Mouse (Mus musculus) midbrain, embryonic 12.5 days (tissue): ENCODE measurements at regions not wholly inside any gene's neighbourhood (a gene's known extent, or its start where the extent isn't known, plus 50 kb on each side); places are given as distances from the start of the nearest gene placed in this dataset.

Experiments used
- ATAC-seq: fragments of 200-750 bp; cut with Nextera tagmentation; 2 replicates; pipeline ENCODE4 v1.8.0; 2017; ENCODE audit warnings: low read depth, moderate TSS enrichment, moderate library complexity; ENCODE audit not compliant: low FRiP score
- H3K27ac ChIP-seq: fragments of 300-500 bp; sonication (generic); replicated peaks from 2 replicates; pipeline ENCODE4 v1.5.1; 2016; ENCODE audit warnings: mild to moderate bottlenecking
- H3K27me3 ChIP-seq: fragments of 300-500 bp; sonication (generic); 2 replicates; pipeline ENCODE4 v1.6.1; 2016; ENCODE audit warnings: mild to moderate bottlenecking
- H3K36me3 ChIP-seq: fragments of 300-500 bp; sonication (generic); 2 replicates; pipeline ENCODE4 v1.6.1; 2016
- H3K4me1 ChIP-seq: fragments of 300-500 bp; sonication (generic); 2 replicates; pipeline ENCODE4 v1.6.1; 2016
- H3K4me2 ChIP-seq: fragments of 300-500 bp; sonication (generic); replicated peaks from 2 replicates; pipeline ENCODE4 v1.6.1; 2016; ENCODE audit warnings: mild to moderate bottlenecking, moderate library complexity
- H3K4me3 ChIP-seq: fragments of 300-500 bp; sonication (generic); 2 replicates; pipeline ENCODE4 v1.5.1; 2016; ENCODE audit warnings: mild to moderate bottlenecking
- H3K9ac ChIP-seq: fragments of 300-500 bp; sonication (generic); replicated peaks from 2 replicates; pipeline ENCODE4 v1.6.1; 2016; ENCODE audit warnings: mild to moderate bottlenecking, moderate library complexity
- H3K9me3 ChIP-seq: fragments of 300-500 bp; sonication (generic); 2 replicates; pipeline ENCODE4 v1.6.1; 2016; ENCODE audit warnings: mild to moderate bottlenecking
- WGBS: fragments of 180-500 bp; shearing (Covaris S2); methylation state at CpG from one replicate; pipeline ENCODE4 v1.1.7; 2016; 5-methylcytosine and 5-hydroxymethylcytosine counted together

GRCm38 (mm10) chr7:74224378-74224777, 210.9 kb upstream of the St8sia2 start:
- Histone ChIP-seq H3K27ac (no peak overlapping the region), H3K36me3 (no peaks in the 10 kb centered on the region), H3K4me1 (no peaks in the 10 kb centered on the region), H3K4me2 (no peak overlapping the region), H3K27me3 (no peaks in the 10 kb centered on the region), H3K9ac (no peak overlapping the region), H3K9me3 (no peaks in the 10 kb centered on the region), H3K4me3 (no peak overlapping the region)
- 78% methylated on average over 3 of the region's 3 CpGs for WGBS
- no peak for ATAC-seq

- ATAC-seq = no peak
- Histone ChIP-seq H3K9me3 (no peaks in the 10 kb centered on the region), H3K27ac (no peak overlapping the region), H3K27me3 (no peaks in the 10 kb centered on the region), H3K9ac (no peak overlapping the region), H3K36me3 (no peaks in the 10 kb centered on the region), H3K4me1 (no peaks in the 10 kb centered on the region), H3K4me2 (no peak overlapping the region), H3K4me3 (no peak overlapping the region)
- 36% methylated on average over 4 of the region's 4 CpGs for WGBS
Measured at GRCm38 (mm10) chr7:74200661-74201060, 187.2 kb upstream of the St8sia2 start.

- Histone ChIP-seq H3K4me3 (no peak overlapping the region), H3K9ac (no peak overlapping the region), H3K27ac (no peak overlapping the region), H3K9me3 (no peaks in the 10 kb centered on the region), H3K27me3 (no peaks in the 10 kb centered on the region), H3K4me1 (no peaks in the 10 kb centered on the region), H3K36me3 (no peaks in the 10 kb centered on the region), H3K4me2 (no peak overlapping the region)
- no peak for ATAC-seq
- 90% methylated on average over 6 of the region's 6 CpGs for WGBS
Measured at GRCm38 (mm10) chr7:74198796-74199195, 185.3 kb upstream of the St8sia2 start.

GRCm38 (mm10) chr7:74184661-74185060, 171.2 kb upstream of the St8sia2 start:
- Histone ChIP-seq H3K9me3 (no peaks in the 10 kb centered on the region), H3K4me1 (no peaks in the 10 kb centered on the region), H3K27me3 (no peaks in the 10 kb centered on the region), H3K27ac (no peak overlapping the region), H3K4me3 (no peak overlapping the region), H3K9ac (no peak overlapping the region), H3K4me2 (no peak overlapping the region), H3K36me3 (no peaks in the 10 kb centered on the region)
- ATAC-seq = no peak

- Histone ChIP-seq H3K4me2 (no peak overlapping the region), H3K4me3 (no peak overlapping the region)
- no peak for ATAC-seq
Measured at GRCm38 (mm10) chr7:74174206-74174605, 160.7 kb upstream of the St8sia2 start.

GRCm38 (mm10) chr7:74173230-74173612, 159.7 kb upstream of the St8sia2 start:
- H3K4me2 ChIP-seq = no peak overlapping the region
- H3K9ac ChIP-seq = no peak overlapping the region
- ATAC-seq = no peak
- no peaks in the 10 kb centered on the region for H3K27me3 ChIP-seq
- no peak overlapping the region for H3K27ac ChIP-seq
- no peaks in the 10 kb centered on the region for H3K36me3 ChIP-seq
- H3K4me3 ChIP-seq = no peak overlapping the region
- no peaks in the 10 kb centered on the region for H3K9me3 ChIP-seq
- WGBS = 53% methylated on average over 2 of the region's 2 CpGs
- H3K4me1 ChIP-seq = peaks cover 10% of the 10 kb centered on the region; the same call in 1 of the 2 replicates

More at GRCm38 (mm10) chr7:74174206-74174605, 160.7 kb upstream of the St8sia2 start:
- H3K27ac ChIP-seq = no peak overlapping the region
- 74% methylated on average over 5 of the region's 5 CpGs for WGBS
- H3K9ac ChIP-seq = no peak overlapping the region
- H3K9me3 ChIP-seq = no peaks in the 10 kb centered on the region
- peaks cover 10% of the 10 kb centered on the region; the same call in 1 of the 2 replicates for H3K4me1 ChIP-seq
- no peaks in the 10 kb centered on the region for H3K27me3 ChIP-seq
- H3K36me3 ChIP-seq = no peaks in the 10 kb centered on the region

- Histone ChIP-seq H3K4me2 (no peak overlapping the region), H3K9me3 (no peaks in the 10 kb centered on the region), H3K27ac (no peak overlapping the region), H3K27me3 (no peaks in the 10 kb centered on the region), H3K36me3 (no peaks in the 10 kb centered on the region), H3K4me1 (peaks cover 10% of the 10 kb centered on the region; the same call in 1 of the 2 replicates), H3K4me3 (no peak overlapping the region), H3K9ac (no peak overlapping the region)
- 75% methylated on average over 4 of the region's 4 CpGs for WGBS
- no peak for ATAC-seq
Measured at GRCm38 (mm10) chr7:74172504-74173229, 159.2 kb upstream of the St8sia2 start.

GRCm38 (mm10) chr7:74151590-74151989, 138.1 kb upstream of the St8sia2 start:
- Histone ChIP-seq H3K27me3 (no peaks in the 10 kb centered on the region), H3K36me3 (no peaks in the 10 kb centered on the region), H3K9ac (no peak overlapping the region), H3K27ac (no peak overlapping the region), H3K4me3 (no peak overlapping the region), H3K9me3 (no peaks in the 10 kb centered on the region), H3K4me2 (no peak overlapping the region), H3K4me1 (no peaks in the 10 kb centered on the region)
- WGBS = 70% methylated on average over 4 of the region's 4 CpGs
- ATAC-seq = no peak

GRCm38 (mm10) chr7:74143236-74143635, 129.7 kb upstream of the St8sia2 start:
- H3K27ac ChIP-seq = no peak overlapping the region
- ATAC-seq = no peak
- H3K4me1 ChIP-seq = no peaks in the 10 kb centered on the region
- no peaks in the 10 kb centered on the region for H3K9me3 ChIP-seq
- no peak overlapping the region for H3K4me2 ChIP-seq
- WGBS = 94% methylated on average over 3 of the region's 3 CpGs
- no peak overlapping the region for H3K4me3 ChIP-seq
- no peaks in the 10 kb centered on the region for H3K36me3 ChIP-seq
- no peak overlapping the region for H3K9ac ChIP-seq
- no peaks in the 10 kb centered on the region for H3K27me3 ChIP-seq

- no peak overlapping the region for H3K4me2 ChIP-seq
- H3K4me3 ChIP-seq = no peak overlapping the region
- H3K9me3 ChIP-seq = no peaks in the 10 kb centered on the region
- ATAC-seq = no peak
- no peak overlapping the region for H3K9ac ChIP-seq
- H3K4me1 ChIP-seq = no peaks in the 10 kb centered on the region
- no peaks in the 10 kb centered on the region for H3K36me3 ChIP-seq
- WGBS = 66% methylated on average over 6 of the region's 6 CpGs
- H3K27me3 ChIP-seq = no peaks in the 10 kb centered on the region
- no peak overlapping the region for H3K27ac ChIP-seq
Measured at GRCm38 (mm10) chr7:74138169-74138568, 124.7 kb upstream of the St8sia2 start.

- Histone ChIP-seq H3K36me3 (no peaks in the 10 kb centered on the region), H3K4me3 (no peak overlapping the region), H3K27me3 (0 out of 2 replicates have a peak, but pooled peaks cover 4% of the 10 kb centered on the region), H3K9ac (no peak overlapping the region), H3K4me1 (peaks cover 15% of the 10 kb centered on the region; the same call in 1 of the 2 replicates), H3K4me2 (0 out of 2 replicates have a peak overlapping the region, but pooled peaks have one; percentile 9), H3K27ac (peak overlapping the region; percentile 78), H3K9me3 (no peaks in the 10 kb centered on the region)
- 17% methylated on average over 8 of the region's 8 CpGs for WGBS
- ATAC-seq = peak; percentile 87
Measured at GRCm38 (mm10) chr7:74130206-74130836, 116.8 kb upstream of the St8sia2 start.

- 76% methylated on average over 2 of the region's 2 CpGs for WGBS
- Histone ChIP-seq H3K9me3 (no peaks in the 10 kb centered on the region), H3K36me3 (no peaks in the 10 kb centered on the region), H3K4me3 (no peak overlapping the region), H3K4me1 (no peaks in the 10 kb centered on the region), H3K27me3 (no peaks in the 10 kb centered on the region), H3K27ac (no peak overlapping the region), H3K9ac (no peak overlapping the region), H3K4me2 (no peak overlapping the region)
- ATAC-seq = no peak
Measured at GRCm38 (mm10) chr7:74112071-74112470, 98.6 kb upstream of the St8sia2 start.
